13 mouse cellular contexts compared by ENCODE assay signal in the genomic region with DNA sequence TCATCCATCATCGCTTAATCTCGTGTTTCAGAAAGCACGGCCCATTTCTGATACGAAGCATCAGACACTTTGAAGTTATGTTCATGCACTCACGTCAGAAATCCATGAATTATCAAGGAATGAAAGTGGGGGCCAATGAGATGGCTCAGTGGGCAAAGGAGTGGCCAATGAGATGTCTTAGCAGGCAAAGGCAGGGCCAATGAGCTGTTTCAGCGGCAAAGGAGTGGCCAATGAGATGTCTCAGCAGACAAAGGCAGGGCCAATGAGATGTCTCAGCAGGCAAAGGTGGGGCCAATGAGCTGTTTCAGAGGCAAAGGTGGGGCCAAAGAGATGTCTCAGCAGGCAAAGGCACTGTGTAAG.
A peak's percentile ranks its signal among the peaks of the same experiment; 100 is the strongest.
DNase-seq lines count a peak whose midpoint lies in the region; ATAC-seq lines count a peak whose summit lies in the region.
"Had no signal": no experiment of that assay in that cellular context is flagged by ENCODE, and none has a peak within 500 bp of the region (broad histone marks: within the 10 kb centered on the region; RNA-seq: fewer than 3 reads in every experiment).

No protein-coding gene starts in this region.

- no peaks in the 10 kb centered on the region for H3K4me1 ChIP-seq in forebrain, embryonic 13.5 days
- H3K4me1 ChIP-seq in forebrain, embryonic 12.5 days: no peaks in the 10 kb centered on the region
- 0 out of 2 replicates have a peak, but pooled peaks cover 5% of the 10 kb centered on the region for H3K4me1 ChIP-seq in intestine, embryonic 15.5 days (replicated peaks)
- H3K4me1 ChIP-seq: neural tube, embryonic 12.5 days had no signal

- no peak overlapping the region for H3K27ac ChIP-seq in forebrain, embryonic 13.5 days
- no peak overlapping the region for H3K27ac ChIP-seq in forebrain, embryonic 12.5 days
- H3K27ac ChIP-seq in intestine, embryonic 15.5 days: 0 out of 2 replicates have a peak overlapping the region, but pooled peaks have one; percentile 27
- H3K27ac ChIP-seq: neural tube, embryonic 12.5 days had no signal

- peak; percentile 43; the same call in 1 of the 2 replicates for ATAC-seq in forebrain, embryonic 13.5 days
- no peak for ATAC-seq in forebrain, embryonic 12.5 days (ENCODE audit: low FRiP score)
- ATAC-seq in intestine, embryonic 15.5 days: 0 out of 2 replicates have a peak, but pooled peaks have one; percentile 9
- ATAC-seq in megakaryocyte-erythroid progenitor cell, adult 5-6 weeks (replicated peaks; ENCODE audit: low FRiP score, low TSS enrichment, poor library complexity, severe bottlenecking): no peak
- ATAC-seq: activated CD4-positive, CD25-positive, alpha-beta regulatory T cell, adult 4 months had no signal

- 82% methylated on average over 6 of the region's 6 CpGs for WGBS in forebrain, embryonic 13.5 days
- WGBS in forebrain, embryonic 12.5 days: 88% methylated on average over 6 of the region's 6 CpGs
- 50% methylated on average over 6 of the region's 6 CpGs for WGBS in intestine, embryonic 15.5 days

- no peaks in the 10 kb centered on the region for H3K9me3 ChIP-seq in forebrain, embryonic 13.5 days (replicated peaks)
- no peaks in the 10 kb centered on the region for H3K9me3 ChIP-seq in forebrain, embryonic 12.5 days
- H3K9me3 ChIP-seq in intestine, embryonic 15.5 days: no peaks in the 10 kb centered on the region
- H3K9me3 ChIP-seq: neural tube, embryonic 12.5 days had no signal

- no peak overlapping the region for H3K4me3 ChIP-seq in forebrain, embryonic 13.5 days
- H3K4me3 ChIP-seq in forebrain, embryonic 12.5 days (replicated peaks): no peak overlapping the region
- H3K4me3 ChIP-seq in intestine, embryonic 15.5 days (replicated peaks): no peak overlapping the region
- H3K4me3 ChIP-seq: neural tube, embryonic 12.5 days had no signal

- no peaks in the 10 kb centered on the region for H3K27me3 ChIP-seq in forebrain, embryonic 13.5 days
- H3K27me3 ChIP-seq in forebrain, embryonic 12.5 days: no peaks in the 10 kb centered on the region
- H3K27me3 ChIP-seq in intestine, embryonic 15.5 days (replicated peaks): no peaks in the 10 kb centered on the region
- H3K27me3 ChIP-seq: neural tube, embryonic 12.5 days had no signal

- no peak overlapping the region for H3K4me2 ChIP-seq in forebrain, embryonic 13.5 days
- H3K4me2 ChIP-seq in forebrain, embryonic 12.5 days: no peak overlapping the region
- H3K4me2 ChIP-seq in intestine, embryonic 15.5 days (replicated peaks): peak overlapping the region; percentile 28; the same call in 1 of the 2 replicates
- H3K4me2 ChIP-seq: liver, embryonic 11.5 days; midbrain, embryonic 11.5 days; neural tube, embryonic 12.5 days had no signal

- no peaks in the 10 kb centered on the region for H3K36me3 ChIP-seq in forebrain, embryonic 13.5 days (ENCODE audit: poor library complexity, severe bottlenecking)
- no peaks in the 10 kb centered on the region for H3K36me3 ChIP-seq in forebrain, embryonic 12.5 days (replicated peaks)
- no peaks in the 10 kb centered on the region for H3K36me3 ChIP-seq in intestine, embryonic 15.5 days
- H3K36me3 ChIP-seq: neural tube, embryonic 12.5 days had no signal

- peak; percentile 7 for DNase-seq in kidney, adult 9 months
- no peak for DNase-seq in kidney, postnatal 36 days
- DNase-seq in R1 (ENCODE audit: low read depth, low spot score): peak; percentile 16
- DNase-seq in spleen, adult 12 weeks (ENCODE audit: low spot score): no peak
- DNase-seq: gastrocnemius, postnatal 25 days had no signal

- no peak overlapping the region for H3K9ac ChIP-seq in forebrain, embryonic 13.5 days
- H3K9ac ChIP-seq in forebrain, embryonic 12.5 days: no peak overlapping the region
- no peak overlapping the region for H3K9ac ChIP-seq in intestine, embryonic 15.5 days
- H3K9ac ChIP-seq: neural tube, embryonic 12.5 days had no signal

Comparison
In these comparisons a context has a peak if more than half of its experiments do, and no peak if none do; other contexts are left out.
1. ATAC-seq: peak in forebrain, embryonic 13.5 days (single experiment) and intestine, embryonic 15.5 days (single experiment); none in forebrain, embryonic 12.5 days (single experiment) and megakaryocyte-erythroid progenitor cell, adult 5-6 weeks (single experiment).
2. DNase-seq: peak in kidney, adult 9 months (single experiment) and R1 (single experiment); none in kidney, postnatal 36 days (0 of 2) and spleen, adult 12 weeks (single experiment).